Mouse (Mus musculus) liver, postnatal 0 days (tissue): Measurements from ENCODE around the gene Shisal2a.

ENCODE experiments used
- CTCF ChIP-seq: sonication (generic); IDR thresholded peaks from 2 replicates; pipeline ENCODE4 v1.5.1; 2016; ENCODE audit warnings: antibody characterized with exemption, low read depth
- EP300 ChIP-seq: IDR thresholded peaks from 2 replicates; pipeline ENCODE4 v1.6.1; 2016; ENCODE audit warnings: antibody characterized with exemption, low read depth, mild to moderate bottlenecking

- TF ChIP-seq CTCF: no peak
- no peak for TF ChIP-seq EP300
These were observed 44.8 kb downstream of the Shisal2a start for GRCm38 (mm10) chr4:108338321-108338733.
